Mouse (Mus musculus) G1E (cell line): Measurements from ENCODE around the gene Acta1.

Source experiments
- CTCF ChIP-seq: IDR thresholded peaks from 2 replicates; pipeline ENCODE4 v1.5.1; 2012; ENCODE audit warnings: low read depth, low read length, inconsistent platforms, mixed read lengths
- GATA1 ChIP-seq: IDR thresholded peaks from 2 replicates; pipeline ENCODE4 v1.6.1; 2012; ENCODE audit warnings: borderline replicate concordance, low read length, inconsistent platforms, mixed read lengths
- GATA2 ChIP-seq: IDR thresholded peaks from 2 replicates; pipeline ENCODE4 v1.6.1; 2012; ENCODE audit warnings: low read depth, low read length, inconsistent platforms, borderline replicate concordance
- TAL1 ChIP-seq: conservative IDR thresholded peaks from 2 replicates; pipeline ENCODE4 v1.6.1; 2012; ENCODE audit warnings: low read depth, low read length, inconsistent platforms, mixed read lengths

DNA sequence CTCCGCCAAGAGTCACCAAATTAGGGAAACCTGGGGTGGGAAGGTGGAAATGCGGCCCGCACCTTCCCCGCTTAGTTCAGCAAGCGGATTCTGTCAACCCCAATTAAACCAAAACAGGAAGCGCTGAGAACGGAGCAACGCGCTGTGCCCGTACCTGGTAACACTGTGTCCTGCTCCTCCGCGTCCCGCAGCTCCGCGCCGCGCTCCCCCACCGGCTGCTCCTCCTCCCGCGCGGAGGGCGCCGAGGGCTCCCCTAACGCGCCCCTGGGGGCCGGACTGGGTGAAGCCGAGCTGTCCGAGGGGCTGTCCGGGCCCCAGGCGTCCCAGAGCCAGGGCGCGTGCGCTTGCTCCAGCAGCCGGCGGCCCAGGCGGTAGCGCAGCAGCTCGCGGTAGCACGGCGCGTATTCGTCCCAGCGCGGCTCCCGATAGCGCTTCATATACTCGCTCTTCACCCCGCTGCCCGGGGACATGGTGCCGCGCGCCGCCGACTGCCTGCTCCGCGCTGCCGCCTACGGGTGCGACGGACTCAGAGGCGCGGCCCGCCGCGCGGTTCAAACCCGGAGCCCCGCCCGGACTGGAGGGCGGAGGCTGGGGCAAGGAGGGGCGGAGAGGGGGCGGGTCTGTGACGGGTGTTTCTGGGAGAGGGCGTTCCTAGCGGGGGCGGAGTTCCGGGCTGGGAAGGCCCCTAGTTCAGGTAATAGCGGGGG lies 35.5 kb downstream of the Acta1 start:
- TF ChIP-seq CTCF (no peak), GATA1 (no peak), TAL1 (no peak), GATA2 (no peak)
